Mouse (Mus musculus) midbrain, embryonic 10.5 days (tissue): ENCODE results near the gene Rabac1. TPM values are rescaled to one million over a fixed set of nuclear protein-coding genes. Genes with fewer than 3 reads are reported as not detected.

ENCODE experiments used
- DNase-seq: peaks from one replicate; pipeline ENCODE4 v3.0.0-alpha.2; 2017; ENCODE audit warnings: low spot score
- H3K27ac ChIP-seq: fragments of 300-500 bp; sonication (generic); replicated peaks from 2 replicates; pipeline ENCODE4 v1.5.1; 2016; ENCODE audit warnings: mild to moderate bottlenecking
- H3K27me3 ChIP-seq: fragments of 300-500 bp; sonication (generic); 2 replicates; pipeline ENCODE4 v1.6.1; 2016; ENCODE audit warnings: low read depth, mild to moderate bottlenecking; ENCODE audit not compliant: poor library complexity, severe bottlenecking
- H3K36me3 ChIP-seq: fragments of 300-500 bp; sonication (generic); 2 replicates; pipeline ENCODE4 v1.6.1; 2016; ENCODE audit warnings: mild to moderate bottlenecking, moderate library complexity
- H3K4me1 ChIP-seq: fragments of 300-500 bp; sonication (generic); 2 replicates; pipeline ENCODE4 v1.6.1; 2016
- H3K4me3 ChIP-seq: fragments of 300-500 bp; sonication (generic); 2 replicates; pipeline ENCODE4 v1.5.1; 2016; ENCODE audit warnings: mild to moderate bottlenecking, moderate library complexity
- H3K9me3 ChIP-seq: fragments of 300-500 bp; sonication (generic); replicated peaks from 2 replicates; pipeline ENCODE4 v1.6.1; 2016; ENCODE audit warnings: mild to moderate bottlenecking
- WGBS: fragments of 180-500 bp; shearing (Covaris S2); methylation state at CpG from one replicate; pipeline ENCODE4 v1.1.7; 2016; 5-methylcytosine and 5-hydroxymethylcytosine counted together
- polyA plus RNA-seq: library from polyadenylated mRNA; unstranded; fragments of >200 nt; fragmentation: Nextera tagmentation; extraction: Ambion mirVana; gene quantifications from 2 replicates; pipeline ENCODE4 v1.2.1, GENCODE M21; 2016

Gene Rabac1
- polyA plus RNA-seq, 1 experiment from 2014 or later: 89.0 TPM

- no peaks in the 10 kb centered on the region for H3K9me3 ChIP-seq
- DNase-seq: no peak
- H3K27ac ChIP-seq: no peak overlapping the region
- no peak overlapping the region for H3K4me3 ChIP-seq
- H3K4me1 ChIP-seq: peaks cover 18% of the 10 kb centered on the region
- H3K36me3 ChIP-seq: 0 out of 2 replicates have a peak, but pooled peaks cover under 1% of the 10 kb centered on the region
- H3K27me3 ChIP-seq: no peaks in the 10 kb centered on the region
- 76% methylated on average over 5 of the region's 5 CpGs for whole genome bisulfite sequencing
Measured at GRCm38 (mm10) chr7:24973902-24974301, 1.3 kb upstream of the Rabac1 start.

GRCm38 (mm10) chr7:24973208-24973607 lies 654 bp upstream of the Rabac1 start:
- DNase-seq: no peak
- Histone ChIP-seq H3K4me1 (peaks cover 18% of the 10 kb centered on the region), H3K36me3 (no peaks in the 10 kb centered on the region), H3K4me3 (no peak overlapping the region), H3K9me3 (no peaks in the 10 kb centered on the region), H3K27ac (no peak overlapping the region), H3K27me3 (no peaks in the 10 kb centered on the region)
- WGBS: 84% methylated on average over 4 of the region's 4 CpGs

- peak; percentile 70 for DNase-seq
- WGBS: 5% methylated on average over 19 of the region's 19 CpGs
- H3K4me1 ChIP-seq: peaks cover 18% of the 10 kb centered on the region
- peak overlapping the region; percentile 82 for H3K27ac ChIP-seq
- peak overlapping the region; percentile 83 for H3K4me3 ChIP-seq
- H3K36me3 ChIP-seq: no peaks in the 10 kb centered on the region
- no peaks in the 10 kb centered on the region for H3K27me3 ChIP-seq
- no peaks in the 10 kb centered on the region for H3K9me3 ChIP-seq
Measured at GRCm38 (mm10) chr7:24971261-24971971, 1.1 kb downstream of the Rabac1 start.

- no peaks in the 10 kb centered on the region for H3K9me3 ChIP-seq
- H3K4me1 ChIP-seq: peaks cover 20% of the 10 kb centered on the region
- 91% methylated on average over 3 of the region's 3 CpGs for WGBS
- no peaks in the 10 kb centered on the region for H3K27me3 ChIP-seq
- H3K36me3 ChIP-seq: no peaks in the 10 kb centered on the region
- no peak overlapping the region for H3K4me3 ChIP-seq
- DNase-seq: no peak
- H3K27ac ChIP-seq: no peak overlapping the region
Measured at GRCm38 (mm10) chr7:24970341-24970740, 2.2 kb downstream of the Rabac1 start.

GRCm38 (mm10) chr7:24969805-24970204 lies 2.7 kb downstream of the Rabac1 start:
- Histone ChIP-seq H3K9me3 (no peaks in the 10 kb centered on the region), H3K4me1 (peaks cover 25% of the 10 kb centered on the region), H3K27ac (no peak overlapping the region), H3K27me3 (no peaks in the 10 kb centered on the region), H3K4me3 (no peak overlapping the region), H3K36me3 (no peaks in the 10 kb centered on the region)
- WGBS: 84% methylated on average over 12 of the region's 12 CpGs
- no peak for DNase-seq

GRCm38 (mm10) chr7:24968463-24968862 lies 4.1 kb downstream of the Rabac1 start:
- peaks cover 29% of the 10 kb centered on the region for H3K4me1 ChIP-seq
- no peaks in the 10 kb centered on the region for H3K27me3 ChIP-seq
- DNase-seq: no peak
- 72% methylated on average over 6 of the region's 6 CpGs for WGBS
- no peaks in the 10 kb centered on the region for H3K36me3 ChIP-seq
- H3K9me3 ChIP-seq: no peaks in the 10 kb centered on the region
- H3K4me3 ChIP-seq: no peak overlapping the region
- no peak overlapping the region for H3K27ac ChIP-seq

- Histone ChIP-seq H3K9me3 (no peaks in the 10 kb centered on the region), H3K4me3 (no peak overlapping the region), H3K36me3 (no peaks in the 10 kb centered on the region), H3K27ac (no peak overlapping the region), H3K27me3 (no peaks in the 10 kb centered on the region), H3K4me1 (peaks cover 29% of the 10 kb centered on the region)
- no peak for DNase-seq
- 84% methylated on average over 8 of the region's 8 CpGs for WGBS
Measured at GRCm38 (mm10) chr7:24967966-24968365, 4.6 kb downstream of the Rabac1 start.

GRCm38 (mm10) chr7:24964897-24965535 lies 7.5 kb downstream of the Rabac1 start:
- peak; percentile 87 for DNase-seq
- H3K9me3 ChIP-seq: no peaks in the 10 kb centered on the region; the same call in 1 of the 2 replicates
- H3K36me3 ChIP-seq: no peaks in the 10 kb centered on the region
- no peak overlapping the region for H3K27ac ChIP-seq
- H3K4me1 ChIP-seq: peaks cover 11% of the 10 kb centered on the region
- no peak overlapping the region for H3K4me3 ChIP-seq
- WGBS: 16% methylated on average over 5 of the region's 5 CpGs
- no peaks in the 10 kb centered on the region for H3K27me3 ChIP-seq

GRCm38 (mm10) chr7:24964288-24964687 lies 8.3 kb downstream of the Rabac1 start:
- H3K9me3 ChIP-seq: no peaks in the 10 kb centered on the region; the same call in 1 of the 2 replicates
- 77% methylated on average over 2 of the region's 2 CpGs for WGBS

GRCm38 (mm10) chr7:24955226-24955625 lies 17.3 kb downstream of the Rabac1 start:
- Histone ChIP-seq H3K27ac (peak overlapping the region; percentile 84; the same call in 1 of the 2 replicates), H3K27me3 (peaks cover 74% of the 10 kb centered on the region)

More at GRCm38 (mm10) chr7:24964288-24964687, 8.3 kb downstream of the Rabac1 start:
- Histone ChIP-seq H3K4me1 (peaks cover 11% of the 10 kb centered on the region), H3K27ac (no peak overlapping the region), H3K4me3 (no peak overlapping the region), H3K27me3 (no peaks in the 10 kb centered on the region), H3K36me3 (no peaks in the 10 kb centered on the region)
- DNase-seq: no peak

GRCm38 (mm10) chr7:24954450-24954849 lies 18.1 kb downstream of the Rabac1 start:
- H3K9me3 ChIP-seq: peaks cover 3% of the 10 kb centered on the region; the same call in 1 of the 2 replicates
- 1% methylated on average over 30 of the region's 30 CpGs for WGBS
- peaks cover 81% of the 10 kb centered on the region for H3K27me3 ChIP-seq
- no peaks in the 10 kb centered on the region for H3K36me3 ChIP-seq
- peak overlapping the region; percentile 56 for H3K4me3 ChIP-seq
- DNase-seq: no peak
- peaks cover 62% of the 10 kb centered on the region for H3K4me1 ChIP-seq
- peak overlapping the region; percentile 84 for H3K27ac ChIP-seq

More at GRCm38 (mm10) chr7:24955226-24955625, 17.3 kb downstream of the Rabac1 start:
- peaks cover 3% of the 10 kb centered on the region; the same call in 1 of the 2 replicates for H3K9me3 ChIP-seq
- peak overlapping the region; percentile 56 for H3K4me3 ChIP-seq
- no peak for DNase-seq
- H3K4me1 ChIP-seq: peaks cover 54% of the 10 kb centered on the region
- H3K36me3 ChIP-seq: no peaks in the 10 kb centered on the region
- 2% methylated on average over 33 of the region's 33 CpGs for WGBS

GRCm38 (mm10) chr7:24953966-24954365 lies 18.6 kb downstream of the Rabac1 start:
- H3K4me3 ChIP-seq: peak overlapping the region; percentile 56
- peaks cover 3% of the 10 kb centered on the region; the same call in 1 of the 2 replicates for H3K9me3 ChIP-seq
- H3K27me3 ChIP-seq: peaks cover 86% of the 10 kb centered on the region
- no peak for DNase-seq
- WGBS: under 1% methylated on average over 24 of the region's 24 CpGs
- peaks cover 66% of the 10 kb centered on the region for H3K4me1 ChIP-seq
- H3K27ac ChIP-seq: peak overlapping the region; percentile 84
- no peaks in the 10 kb centered on the region for H3K36me3 ChIP-seq
